Comparison of ENCODE assay signal across 8 mouse cellular contexts in the genomic region with DNA sequence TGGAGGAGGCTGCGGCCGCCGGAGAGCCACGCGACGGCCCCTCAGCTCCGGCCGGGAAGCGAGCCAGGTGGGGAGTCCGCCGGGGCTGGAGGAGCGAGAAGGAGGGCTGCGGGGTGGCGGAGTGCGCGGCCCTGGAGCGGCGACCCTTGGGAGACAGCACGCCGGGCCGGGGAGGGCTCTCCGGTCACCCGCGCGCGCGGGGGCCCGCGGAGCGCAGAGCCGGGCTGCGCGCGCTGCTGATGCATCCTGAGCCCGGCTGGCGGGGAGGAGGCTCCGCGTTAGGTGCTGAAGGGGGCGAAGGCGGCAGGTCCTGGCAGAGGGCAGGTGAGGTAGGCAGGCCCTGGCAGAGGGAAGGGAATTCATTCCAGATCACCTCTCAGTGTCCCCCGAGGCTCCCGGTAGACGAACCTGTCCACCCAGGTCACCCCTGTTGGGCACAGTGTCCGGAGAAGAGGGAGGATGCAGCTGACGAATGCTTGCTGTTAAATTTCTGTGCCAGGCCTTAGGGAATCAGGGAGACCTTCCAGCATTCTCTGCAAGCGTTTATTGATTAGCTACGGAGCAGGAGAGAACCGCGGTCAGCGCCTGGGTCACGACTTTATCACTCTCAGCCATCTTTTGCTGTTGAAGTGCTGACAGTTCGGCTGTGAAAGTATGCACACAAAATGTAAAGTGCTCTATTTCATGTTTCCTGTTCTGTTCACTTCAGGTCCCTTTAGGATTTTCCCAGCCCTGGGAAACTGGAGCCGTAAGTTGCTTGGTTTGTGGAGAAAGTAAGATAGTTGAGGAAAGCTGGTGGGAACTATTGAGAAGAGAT. TPM values are rescaled to one million over a fixed set of nuclear protein-coding genes. Genes with fewer than 3 reads are reported as not detected.
DNase-seq lines count a peak whose midpoint lies in the region; ATAC-seq and TF ChIP-seq lines count a peak whose summit lies in the region.

No protein-coding gene starts in this region.

- peak in 1 of 2 experiments; percentile 60 for DNase-seq in left cerebral cortex, adult 2 months (ENCODE audit: extremely low spot score in 1 of 2, low spot score in 2 of 2)
- no peak for DNase-seq in left cerebral cortex, adult 9 months (ENCODE audit: low spot score in 2 of 2)
- peak; percentile 80 to 81 for DNase-seq in cerebellum, adult 2 months
- peak; percentile 74 for DNase-seq in forebrain, postnatal 0 days
- DNase-seq in kidney, adult 11 months = peak; percentile 67
- peak; percentile 63 for DNase-seq in liver
- DNase-seq in stomach, postnatal 0 days (ENCODE audit: low spot score) = peak; percentile 70

- peak overlapping the region; percentile 97 for H3K4me3 ChIP-seq in left cerebral cortex, adult 2 months
- H3K4me3 ChIP-seq in cerebellum, adult 2 months (replicated peaks; ENCODE audit: insufficient read depth, low read depth, low read length) = peak overlapping the region; percentile 92
- H3K4me3 ChIP-seq in forebrain, postnatal 0 days (ENCODE audit: low read depth, low read length) = peak overlapping the region; percentile 96
- peak overlapping the region; percentile 94 for H3K4me3 ChIP-seq in midbrain, embryonic 15.5 days
- H3K4me3 ChIP-seq in stomach, postnatal 0 days (ENCODE audit: low read depth, low read length) = peak overlapping the region; percentile 86

- no peak for TF ChIP-seq POLR2A in cerebellum, adult 2 months (IDR thresholded peaks at IDR 0.05; ENCODE audit: borderline replicate concordance, insufficient read depth, low read length)

- no peaks in the 10 kb centered on the region for H3K9me3 ChIP-seq in forebrain, postnatal 0 days (ENCODE audit: low read length)
- no peaks in the 10 kb centered on the region for H3K9me3 ChIP-seq in midbrain, embryonic 15.5 days
- no peaks in the 10 kb centered on the region for H3K9me3 ChIP-seq in stomach, postnatal 0 days (ENCODE audit: control insufficient read depth, low read length)

- H3K9ac ChIP-seq in forebrain, postnatal 0 days = peak overlapping the region; percentile 96
- H3K9ac ChIP-seq in midbrain, embryonic 15.5 days = peak overlapping the region; percentile 97
- H3K9ac ChIP-seq in stomach, postnatal 0 days (ENCODE audit: low read length) = peak overlapping the region; percentile 90

- no peaks in the 10 kb centered on the region for H3K36me3 ChIP-seq in forebrain, postnatal 0 days (ENCODE audit: insufficient read depth)
- no peaks in the 10 kb centered on the region for H3K36me3 ChIP-seq in midbrain, embryonic 15.5 days (replicated peaks)
- no peaks in the 10 kb centered on the region for H3K36me3 ChIP-seq in stomach, postnatal 0 days (ENCODE audit: control insufficient read depth, insufficient read depth, low read length)

- H3K27me3 ChIP-seq in cerebellum, adult 2 months (ENCODE audit: control insufficient read depth, insufficient read depth, low read length) = no peaks in the 10 kb centered on the region
- no peaks in the 10 kb centered on the region for H3K27me3 ChIP-seq in forebrain, postnatal 0 days (ENCODE audit: insufficient read depth, low read length)
- no peaks in the 10 kb centered on the region for H3K27me3 ChIP-seq in midbrain, embryonic 15.5 days (replicated peaks)
- H3K27me3 ChIP-seq in stomach, postnatal 0 days (ENCODE audit: control insufficient read depth, insufficient read depth, low read length) = no peaks in the 10 kb centered on the region

- intact Hi-C loops in left cerebral cortex, adult 2 months (cut with DNase I) = loop anchor here (2.0 to 5.0 kb wide), 3 partner anchors 54 to 146 kb away; a partner anchor contains a TSS

- 1% methylated on average over 53 of the region's 53 CpGs for WGBS in cerebellum, adult 2 months
- WGBS in forebrain, postnatal 0 days = 1% methylated on average over 53 of the region's 53 CpGs
- WGBS in midbrain, embryonic 15.5 days = 1% methylated on average over 45 of the region's 53 CpGs
- under 1% methylated on average over 41 of the region's 53 CpGs for WGBS in stomach, postnatal 0 days

- peak overlapping the region; percentile 74 for H3K4me2 ChIP-seq in forebrain, postnatal 0 days (ENCODE audit: low read depth)
- peak overlapping the region; percentile 77 for H3K4me2 ChIP-seq in midbrain, embryonic 15.5 days
- H3K4me2 ChIP-seq in stomach, postnatal 0 days (replicated peaks; ENCODE audit: low read depth) = peak overlapping the region; percentile 76

- TF ChIP-seq EP300 in stomach, postnatal 0 days (optimal IDR thresholded peaks at IDR 0.05) = no peak

- peaks cover 9% of the 10 kb centered on the region for H3K4me1 ChIP-seq in cerebellum, adult 2 months (ENCODE audit: control insufficient read depth, insufficient read depth, low read length)
- peaks cover 8% of the 10 kb centered on the region; the same call in 1 of the 2 replicates for H3K4me1 ChIP-seq in forebrain, postnatal 0 days (ENCODE audit: insufficient read depth)
- peaks cover 12% of the 10 kb centered on the region for H3K4me1 ChIP-seq in midbrain, embryonic 15.5 days
- H3K4me1 ChIP-seq in stomach, postnatal 0 days (replicated peaks; ENCODE audit: control insufficient read depth, insufficient read depth) = no peaks in the 10 kb centered on the region

- no peak for TF ChIP-seq CTCF in left cerebral cortex, adult 2 months (IDR thresholded peaks at IDR 0.05)
- no peak for TF ChIP-seq CTCF in cerebellum, adult 2 months (IDR thresholded peaks at IDR 0.05; ENCODE audit: borderline replicate concordance, insufficient read depth, low read depth, low read length)
- no peak for TF ChIP-seq CTCF in forebrain, postnatal 0 days (IDR thresholded peaks at IDR 0.05; ENCODE audit: low read depth)
- no peak for TF ChIP-seq CTCF in stomach, postnatal 0 days (IDR thresholded peaks at IDR 0.05; ENCODE audit: low read depth)

- peak overlapping the region; percentile 97 for H3K27ac ChIP-seq in left cerebral cortex, adult 2 months
- H3K27ac ChIP-seq in cerebellum, adult 2 months (ENCODE audit: insufficient read depth, low read length) = peak overlapping the region; percentile 90
- peak overlapping the region; percentile 92 for H3K27ac ChIP-seq in forebrain, postnatal 0 days (ENCODE audit: low read depth, low read length)
- H3K27ac ChIP-seq in midbrain, embryonic 15.5 days = peak overlapping the region; percentile 94
- peak overlapping the region; percentile 92 for H3K27ac ChIP-seq in stomach, postnatal 0 days (replicated peaks)

- ATAC-seq in forebrain, postnatal 0 days = peak; percentile 86
- peak; percentile 89 for ATAC-seq in midbrain, embryonic 15.5 days (replicated peaks)
- ATAC-seq in stomach, postnatal 0 days (ENCODE audit: low FRiP score, low TSS enrichment) = peak; percentile 74

RNA-seq across cellular contexts. Expression of a gene that starts 0.6 kb away (rescaled TPM):
- 100 to 1,000 TPM; 106 to 115 TPM for total RNA-seq in left cerebral cortex, adult 2 months (2021)
- polyA plus RNA-seq in cerebellum, adult 2 months (2012; rRNA removed) = 86.6 and 91.3 TPM in 2 replicates
- total RNA-seq in forebrain, postnatal 0 days (2014; rRNA removed) = 51.0 and 52.2 TPM in 2 replicates
- polyA plus RNA-seq in forebrain, postnatal 0 days (2015; fragmentation: Nextera tagmentation; extraction: Ambion mirVana) = 35.7 and 45.7 TPM in 2 replicates
- 48.7 and 54.1 TPM in 2 replicates for polyA plus RNA-seq in midbrain, embryonic 15.5 days (2015; fragmentation: Nextera tagmentation; extraction: Ambion mirVana)
- polyA plus RNA-seq in stomach, postnatal 0 days (2015; fragmentation: Nextera tagmentation; extraction: Ambion mirVana) = 12.6 and 18.2 TPM in 2 replicates

Comparison
In these comparisons a context has a peak if more than half of its experiments do, and no peak if none do; other contexts are left out.
1. DNase-seq: peak in cerebellum, adult 2 months (2 of 2), forebrain, postnatal 0 days (single experiment), kidney, adult 11 months (single experiment), liver (single experiment) and stomach, postnatal 0 days (single experiment); none in left cerebral cortex, adult 9 months (0 of 2).
2. Peak in every context shown above with its lines, with median percentiles within 50 percentile points of each other: H3K27ac ChIP-seq, H3K4me3 ChIP-seq, ATAC-seq, H3K4me2 ChIP-seq and H3K9ac ChIP-seq.